Mouse (Mus musculus): ENCODE data around the gene Vps54. TPM values are rescaled to one million over a fixed set of nuclear protein-coding genes. Genes with fewer than 3 reads are reported as not detected.

The Vps54 gene
- polyA plus RNA-seq (2015; fragmentation: Illumina TruSeq; extraction: RNeasy Lipid Tissue Mini Kit (QIAGEN cat#74804); ENCODE audit: low read depth, low replicate concordance) = 26.0 TPM

GRCm38 (mm10) chr11:21239021-21239661, at the start of gene Vps54:
Vps54 (plus strand) TSS chr11:21239281.

Other genes starting within 250 kb of the Vps54 start
- 24.2 TPM for gene Peli1, start 148.0 kb upstream of the Vps54 start, polyA plus RNA-seq (2015; fragmentation: Illumina TruSeq; extraction: RNeasy Lipid Tissue Mini Kit (QIAGEN cat#74804); ENCODE audit: low read depth, low replicate concordance)
- gene Ugp2, start 131.9 kb downstream of the Vps54 start, polyA plus RNA-seq (2015; fragmentation: Illumina TruSeq; extraction: RNeasy Lipid Tissue Mini Kit (QIAGEN cat#74804); ENCODE audit: low read depth, low replicate concordance) = 130 TPM